Mouse (Mus musculus) gonadal fat pad, adult 2 months (tissue): ENCODE results near the gene Snrnp27. TPM values are rescaled to one million over a fixed set of nuclear protein-coding genes. Genes with fewer than 3 reads are reported as not detected.

Experiments
- polyA plus RNA-seq: library from polyadenylated mRNA; depleted of rRNA; stranded (reverse); fragments of >200 nt; gene quantifications from 2 replicates; pipeline ENCODE4 v1.2.3, GENCODE M21; 2012; rRNA removed

Snrnp27 gene
- polyA plus RNA-seq, 1 experiment, result 10.1 TPM

Other genes with a start within 250 kb of the Snrnp27 start
- gene C87436, start 246.1 kb downstream of the Snrnp27 start, polyA plus RNA-seq, result 15.2 and 16.8 TPM in 2 replicates
- gene Pcbp1, start 158.2 kb downstream of the Snrnp27 start, polyA plus RNA-seq, result 101 and 174 TPM in 2 replicates
- 0.13 and 0.38 TPM in 2 replicates for gene Asprv1, start 56.4 kb downstream of the Snrnp27 start, polyA plus RNA-seq
- gene Mxd1, start 15.4 kb downstream of the Snrnp27 start, polyA plus RNA-seq, result 6.9 and 7.0 TPM in 2 replicates
- 10.5 and 13.7 TPM in 2 replicates for gene Gmcl1, start 48.9 kb upstream of the Snrnp27 start, polyA plus RNA-seq
- 44.4 and 60.3 TPM in 2 replicates for gene Anxa4, start 109.1 kb upstream of the Snrnp27 start, polyA plus RNA-seq
- gene Aak1, start 165.0 kb upstream of the Snrnp27 start, polyA plus RNA-seq, result 17.8 and 19.2 TPM in 2 replicates